Mouse (Mus musculus) urinary bladder, postnatal 10 days (tissue): Measurements from ENCODE around the gene Tbcb.
"Not testable (repeated sequence)": the region's sequence is repeated elsewhere in the genome, so short reads cannot be mapped to it uniquely, and the experiment has no call there.

Source experiments
- DNase-seq: peaks from one replicate; pipeline ENCODE4 v3.0.0; 2022; ENCODE audit warnings: low spot score

Gene Tbcb

DNA sequence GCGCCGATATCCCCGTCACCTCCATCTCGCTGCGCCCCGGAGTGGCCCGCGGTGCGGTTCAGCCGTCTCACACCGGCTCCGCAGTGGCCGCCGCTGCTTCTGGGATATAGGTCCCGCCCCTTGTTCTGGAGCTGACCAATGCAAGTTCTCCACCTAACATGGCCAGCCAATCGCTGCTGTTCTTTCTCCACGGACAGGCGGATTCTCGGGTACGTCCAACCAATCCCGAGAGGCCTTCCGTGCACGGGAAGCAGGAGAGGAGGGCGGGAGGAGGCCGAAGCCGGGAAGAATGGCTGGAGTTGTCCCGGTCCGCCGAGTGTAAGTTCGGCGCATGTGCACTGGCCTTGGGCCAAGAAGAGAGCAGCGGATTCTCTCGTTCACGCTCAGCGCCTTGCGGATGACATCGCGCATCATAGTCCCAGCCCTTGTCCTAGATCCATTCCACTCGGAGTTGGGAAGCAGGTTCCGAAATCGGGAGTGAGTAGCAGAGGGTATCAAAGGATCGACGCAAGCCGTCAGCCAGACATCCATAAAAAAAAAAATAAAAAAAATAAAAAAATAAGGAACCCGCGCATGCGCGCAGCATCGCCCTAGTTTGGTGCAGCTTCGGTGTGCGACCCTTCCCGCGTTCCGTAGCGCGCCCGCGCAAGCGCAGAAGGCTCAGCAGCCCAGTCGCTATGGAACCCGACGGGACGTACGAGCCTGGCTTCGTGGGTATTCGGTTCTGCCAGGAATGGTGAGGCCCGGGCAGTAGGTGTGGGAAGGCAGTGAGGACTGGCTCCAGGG is at the start of gene Tbcb, which contains the start of gene Polr2i:
TSS of gene Tbcb (minus strand) at position 604 of the 786 bp plus-strand sequence.
TSS of gene Polr2i (plus strand) at position 280 of the 786 bp plus-strand sequence.
- DNase-seq, result peak; percentile 93

DNA sequence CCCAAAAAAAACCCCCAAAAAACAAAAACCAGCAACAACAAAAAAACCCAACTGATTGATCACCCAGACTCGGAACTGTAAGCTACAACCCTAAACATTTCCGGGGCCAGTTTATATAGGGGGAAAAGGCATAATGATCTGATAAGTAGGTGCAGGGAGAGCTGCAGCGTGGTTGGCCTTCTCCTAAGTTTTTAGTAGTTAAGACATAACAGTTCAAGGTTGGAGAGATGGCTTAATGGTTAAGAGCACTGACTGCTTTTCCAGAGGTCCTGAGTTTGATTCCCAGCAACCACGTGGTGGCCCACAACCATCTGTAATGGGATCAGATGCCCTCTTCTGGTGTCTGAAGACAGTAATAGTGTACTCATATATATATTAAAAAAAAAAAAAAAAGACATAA is 49.5 kb upstream of the Tbcb start:
- no peak for DNase-seq

DNA sequence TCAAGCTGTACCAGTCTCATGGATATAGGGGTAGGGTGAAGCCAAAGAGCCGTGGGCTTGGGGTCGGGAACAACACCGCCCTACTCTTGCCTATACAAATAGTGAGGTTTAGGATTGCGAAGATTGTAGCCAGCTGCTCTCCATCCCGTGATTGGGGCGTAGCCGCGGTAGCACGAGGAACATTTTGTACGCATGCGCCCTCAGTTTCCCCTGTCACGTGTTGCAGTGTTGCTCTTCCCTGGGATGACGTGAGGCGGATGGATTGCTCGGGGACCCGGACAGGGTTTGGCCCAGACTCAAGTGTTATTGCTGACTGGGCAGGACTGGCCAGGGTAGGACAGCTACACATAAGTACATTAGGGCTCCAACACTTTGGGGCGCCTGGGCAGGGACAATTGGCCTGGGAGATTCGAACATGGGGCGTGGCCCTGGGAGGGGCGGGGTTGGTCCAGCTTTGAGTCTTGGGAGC is 48.6 kb upstream of the Tbcb start:
- peak; percentile 62 for DNase-seq

DNA sequence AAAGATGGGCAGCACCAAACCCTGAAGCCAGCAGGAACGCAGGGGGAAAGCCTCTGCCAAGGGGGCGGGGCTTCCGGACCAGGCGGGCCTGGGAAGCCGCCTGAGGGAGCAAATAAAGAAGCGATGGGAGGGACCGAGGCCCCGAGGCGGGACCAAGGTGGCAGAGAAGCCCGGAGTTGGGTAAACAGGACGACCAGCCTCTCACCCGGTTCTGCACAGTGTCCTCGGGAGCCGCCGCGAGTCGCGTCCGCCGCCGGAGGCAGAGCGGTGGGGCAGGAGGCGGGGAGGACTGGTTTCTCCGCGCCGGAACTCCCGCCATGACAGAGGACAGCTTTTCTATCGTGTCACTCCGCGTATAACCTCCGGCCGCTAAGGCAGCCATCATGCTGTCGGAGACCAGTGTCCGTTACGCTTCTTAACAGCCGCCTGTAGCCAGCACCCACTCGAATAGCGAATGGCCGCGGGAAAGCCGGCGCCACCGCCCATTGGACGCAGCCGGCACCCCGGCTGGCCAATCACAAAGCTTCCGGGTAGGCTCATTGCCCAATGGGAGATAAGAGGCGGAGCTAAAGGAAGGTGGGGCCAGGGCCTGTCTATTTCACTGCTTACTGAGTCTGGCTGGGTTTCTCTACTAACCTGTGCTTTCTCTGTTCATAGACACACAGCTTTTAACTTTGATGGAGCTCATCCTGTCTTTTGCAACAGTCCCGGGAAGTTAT is 48.0 kb upstream of the Tbcb start, which contains the start of the genes Thap8 and Wdr62:
TSS of gene Thap8 (plus strand) at position 144 of the 719 bp plus-strand sequence.
TSS of gene Wdr62 (minus strand) at position 469 of the 719 bp plus-strand sequence.
- DNase-seq, result peak; percentile 69

DNA sequence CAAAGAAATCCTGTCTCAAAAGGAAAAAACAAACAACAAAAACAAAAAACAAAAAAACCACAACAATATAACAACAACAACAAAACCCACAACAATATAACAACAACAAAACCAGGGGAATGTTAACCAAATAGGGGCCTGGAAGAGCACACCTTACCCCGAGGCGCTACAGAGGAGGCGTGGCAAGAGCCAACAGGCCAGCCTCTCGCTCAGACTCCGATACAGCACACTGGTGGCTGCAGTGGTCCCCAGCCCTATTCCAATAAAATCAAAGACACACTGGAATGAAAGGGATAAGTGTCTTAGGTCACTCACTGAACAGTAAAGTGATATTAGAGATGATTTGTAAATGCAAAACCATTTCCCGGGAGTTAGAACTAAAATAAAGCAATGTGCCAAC is 47.5 kb upstream of the Tbcb start:
- DNase-seq, result no peak

DNA sequence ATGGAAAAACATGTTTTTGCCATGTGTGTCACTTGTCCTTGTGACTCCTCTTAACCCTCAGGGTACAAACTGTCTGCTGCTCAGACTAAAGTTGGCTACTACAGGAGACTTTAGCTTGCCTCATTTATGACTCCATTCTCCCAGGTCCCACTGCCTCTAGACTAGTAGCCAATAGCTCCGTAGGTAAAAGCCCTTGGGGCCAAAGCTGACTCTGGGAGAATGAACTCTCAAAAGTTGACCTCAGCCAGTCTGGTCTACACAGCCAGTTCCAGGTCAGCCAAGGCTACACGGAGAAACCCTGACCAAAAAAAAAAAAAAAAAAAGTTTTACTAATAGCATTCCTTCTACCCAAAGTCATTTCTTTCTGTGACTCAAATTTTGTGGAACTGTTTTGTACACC is 46.8 kb upstream of the Tbcb start:
- DNase-seq, result no peak

DNA sequence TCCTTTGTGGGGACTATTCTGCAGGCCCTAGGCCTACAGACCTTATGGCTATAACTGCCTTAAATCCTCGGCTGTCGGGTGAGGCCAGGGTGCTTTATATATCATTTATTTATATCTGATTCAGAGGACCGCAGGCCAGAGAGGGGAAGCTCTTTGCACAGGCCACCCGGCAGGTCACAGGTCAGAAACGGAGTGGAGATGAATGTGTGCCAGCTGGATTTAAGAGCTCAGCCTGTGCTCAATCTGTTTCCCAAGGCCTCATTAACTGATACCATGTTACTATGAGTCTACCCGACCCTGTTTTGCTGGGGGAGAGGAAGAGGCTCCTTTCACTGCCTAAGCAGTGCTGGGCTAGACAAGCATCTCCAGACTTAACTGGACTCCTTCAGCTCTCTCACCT is 42.3 kb upstream of the Tbcb start:
- DNase-seq, result no peak

DNA sequence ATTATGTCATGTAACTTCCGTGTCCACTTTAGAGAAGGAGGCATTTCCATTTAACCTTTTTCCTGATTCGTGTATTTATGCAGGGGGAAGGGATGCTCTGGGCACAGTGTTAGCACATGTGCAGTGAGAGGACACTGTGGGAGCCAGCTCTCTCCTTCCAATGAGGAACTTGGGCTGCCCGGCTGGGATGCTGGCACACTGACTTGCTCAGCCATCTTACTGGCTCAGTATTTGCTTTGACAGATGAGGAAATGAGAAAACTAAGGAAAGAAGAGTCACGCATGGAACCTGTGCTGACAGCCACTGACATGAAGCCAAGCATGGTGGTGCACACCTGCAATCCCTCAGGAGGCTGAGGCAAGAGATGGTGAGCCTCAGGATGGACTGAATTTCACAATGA is 37.6 kb upstream of the Tbcb start:
- DNase-seq, result no peak

DNA sequence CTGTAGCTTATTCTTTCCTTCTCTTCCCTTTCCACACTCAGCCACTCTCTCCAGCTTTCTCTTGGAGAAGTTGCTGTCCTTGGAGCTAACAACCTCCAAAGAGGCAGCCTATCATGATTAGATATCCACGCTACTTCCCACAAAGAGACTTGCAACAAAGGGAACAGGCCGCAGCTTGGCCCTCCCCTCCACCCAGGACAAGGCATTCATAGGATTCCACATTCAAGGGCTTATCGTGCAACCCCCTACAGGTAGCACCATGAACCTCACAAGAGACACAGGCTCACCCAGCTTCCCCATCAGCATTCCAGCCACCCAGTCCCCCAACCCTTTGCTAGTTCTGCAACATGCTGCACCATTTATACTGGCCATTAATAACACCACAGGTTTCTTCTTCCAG is 34.7 kb upstream of the Tbcb start:
- no peak for DNase-seq

DNA sequence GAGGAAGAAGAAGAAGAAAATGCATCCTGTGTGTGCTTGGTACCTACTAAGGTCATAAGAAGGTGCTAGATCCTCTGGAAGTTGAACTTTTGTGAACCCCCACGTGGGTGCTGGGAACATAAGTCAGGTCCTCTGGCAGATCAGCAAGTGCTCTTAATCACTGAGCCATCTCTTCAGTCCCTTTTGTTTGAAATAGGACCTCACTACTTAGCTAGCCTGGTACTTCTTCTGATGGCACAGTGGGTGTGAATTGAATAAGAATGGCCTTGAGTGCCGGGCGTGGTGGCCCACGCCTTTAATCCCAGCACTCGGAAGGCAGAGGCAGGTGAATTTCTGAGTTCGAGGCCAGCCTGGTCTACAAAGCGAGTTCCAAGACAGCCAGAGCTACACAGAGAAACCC is 33.9 kb upstream of the Tbcb start:
- no peak for DNase-seq

DNA sequence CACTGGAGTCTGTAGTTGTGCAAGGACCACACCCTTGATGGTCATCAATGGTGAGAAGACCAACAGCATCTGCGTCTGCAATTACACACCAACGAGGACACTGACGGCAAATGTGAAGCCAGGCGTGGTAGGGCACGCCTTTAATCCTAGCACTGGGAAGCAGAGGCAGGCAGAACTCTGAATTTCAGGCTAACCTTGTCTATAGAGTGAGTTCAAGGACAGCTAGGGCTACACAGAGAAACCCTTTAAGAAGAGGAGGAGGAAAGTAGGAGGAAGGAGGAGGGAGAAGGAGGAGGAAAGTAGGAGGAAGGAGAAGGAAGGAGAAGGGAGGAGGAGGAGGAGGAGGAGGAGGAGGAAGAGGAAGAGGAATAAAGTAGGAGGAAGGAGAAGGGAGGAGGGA is 33.5 kb upstream of the Tbcb start:
- DNase-seq, result no peak

DNA sequence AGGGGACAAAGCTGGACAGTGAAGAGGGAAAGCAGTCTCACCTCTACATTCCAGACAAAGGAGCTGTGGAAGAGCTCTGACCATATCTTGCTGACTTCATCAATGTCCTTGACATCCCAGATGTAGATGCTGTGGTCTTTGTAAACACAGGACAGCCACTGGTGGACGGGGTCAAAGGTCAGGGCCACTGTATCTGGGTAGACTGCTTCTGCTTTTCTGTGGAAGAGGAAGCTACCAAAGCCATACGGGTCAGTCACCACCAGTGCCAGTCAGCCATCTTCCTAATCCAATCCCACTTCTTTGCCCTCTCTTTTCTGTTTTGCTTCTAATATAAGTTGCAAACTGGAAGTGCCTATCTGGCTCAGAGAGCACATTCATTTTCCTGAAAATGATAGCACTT is 33.0 kb upstream of the Tbcb start:
- no peak for DNase-seq

DNA sequence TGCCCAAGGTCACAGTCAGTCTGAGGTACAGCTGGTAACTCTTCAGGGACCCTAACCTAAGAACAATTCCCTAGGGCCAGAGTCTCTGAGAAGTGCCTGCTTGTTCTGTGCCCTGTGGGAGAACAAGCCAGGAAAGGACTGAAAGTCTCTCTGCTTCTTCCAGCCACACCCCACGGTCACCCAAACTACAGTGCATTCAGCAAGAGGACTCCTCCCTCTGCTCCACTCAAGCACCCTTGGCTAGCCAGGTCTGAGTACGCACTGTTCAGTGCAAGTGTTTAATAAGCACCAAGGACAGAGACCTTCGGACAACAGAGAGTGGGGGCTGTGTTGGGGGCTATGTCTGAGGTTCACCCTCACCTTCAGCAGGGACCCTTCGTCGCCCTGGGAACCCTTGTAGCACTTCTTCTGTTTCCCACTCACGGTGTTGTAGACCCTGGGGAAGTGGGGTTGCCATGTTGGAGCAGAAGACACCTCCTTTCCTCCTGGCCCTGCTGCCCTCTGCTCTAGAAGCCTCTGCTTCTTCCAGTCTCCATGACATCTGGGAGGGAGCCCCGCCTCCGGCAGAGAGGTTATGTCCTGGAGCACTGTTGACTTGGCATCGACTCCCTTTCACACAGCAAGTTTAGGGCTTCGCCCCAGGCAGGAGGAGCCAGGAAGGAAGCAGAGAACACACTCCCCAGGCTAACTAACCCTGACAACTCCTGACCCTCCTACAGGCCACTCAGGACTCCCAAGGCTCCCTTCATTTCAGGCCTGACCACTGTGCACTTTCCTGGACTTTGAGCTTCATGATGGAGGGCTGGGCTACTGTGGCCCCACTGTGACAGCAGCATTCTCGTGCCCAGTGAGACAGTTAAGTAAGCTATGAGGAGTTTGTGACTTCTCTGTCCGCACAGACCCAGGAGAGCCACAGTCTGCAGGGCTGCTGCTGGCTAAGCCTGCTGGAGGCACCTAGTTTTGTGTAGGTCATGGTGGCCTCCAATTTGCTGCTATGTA is 20.2 kb upstream of the Tbcb start:
- no peak for DNase-seq

DNA sequence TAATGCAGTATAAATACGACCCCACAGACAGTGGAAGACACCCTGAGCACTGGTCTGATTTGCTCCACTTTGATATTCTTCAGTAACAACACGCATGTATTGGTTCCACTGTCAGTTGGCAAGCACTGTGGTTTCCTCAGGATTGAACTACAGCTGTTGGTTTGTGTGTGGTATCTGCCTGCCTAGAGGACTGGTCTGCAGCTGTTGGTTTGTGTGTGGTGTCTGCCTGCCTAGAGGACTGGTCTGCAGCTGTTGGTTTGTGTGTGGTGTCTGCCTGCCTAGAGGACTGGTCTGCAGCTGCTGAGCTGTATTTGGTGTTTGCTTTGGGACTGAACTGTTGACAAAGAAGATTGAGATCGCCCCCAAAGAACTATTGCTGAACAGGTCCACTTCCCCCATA is 5.3 kb upstream of the Tbcb start:
- DNase-seq, result not testable (repeated sequence)

DNA sequence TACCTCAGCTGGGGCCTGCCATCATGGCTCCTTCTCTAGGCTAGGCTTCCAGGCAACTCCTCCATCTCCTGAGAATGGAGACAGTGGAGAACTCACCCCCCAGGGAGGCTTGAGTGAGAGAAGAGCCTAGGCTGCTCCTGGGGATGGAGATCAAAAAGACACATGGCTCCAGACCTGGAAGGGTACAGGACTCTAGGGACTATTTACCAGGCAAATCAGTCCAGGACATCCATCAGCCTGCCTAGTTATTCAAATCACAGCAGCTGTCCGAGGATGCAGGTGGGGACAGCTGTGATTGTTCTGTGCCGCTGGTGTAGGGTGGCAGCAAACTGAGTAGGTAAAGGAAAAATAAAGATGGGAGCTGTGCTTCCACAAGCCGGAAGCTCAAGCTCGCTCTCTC is 3.6 kb upstream of the Tbcb start, which contains the start of gene Ovol3:
TSS of gene Ovol3 (minus strand) at position 101 of the 400 bp plus-strand sequence.
- DNase-seq, result no peak

DNA sequence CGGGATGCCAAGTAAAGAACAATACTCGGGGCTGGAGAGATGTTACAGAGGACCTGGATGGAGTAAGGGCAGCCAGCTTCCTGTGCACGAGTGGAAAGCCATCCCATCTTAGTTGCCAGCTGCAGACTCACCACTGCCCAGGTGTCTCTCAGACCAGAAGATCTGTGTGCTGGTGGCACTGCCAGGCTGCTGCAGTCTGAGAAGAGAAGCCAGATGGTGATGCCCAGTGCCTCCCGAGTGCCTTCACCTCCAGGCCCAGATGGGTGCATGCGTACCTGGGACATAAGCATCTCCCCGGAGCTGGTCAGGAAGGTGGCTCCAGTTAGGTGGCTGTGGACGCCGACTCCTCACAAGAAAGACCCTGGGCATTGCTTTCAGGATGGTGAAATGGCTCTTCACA is 3.0 kb upstream of the Tbcb start:
- no peak for DNase-seq

DNA sequence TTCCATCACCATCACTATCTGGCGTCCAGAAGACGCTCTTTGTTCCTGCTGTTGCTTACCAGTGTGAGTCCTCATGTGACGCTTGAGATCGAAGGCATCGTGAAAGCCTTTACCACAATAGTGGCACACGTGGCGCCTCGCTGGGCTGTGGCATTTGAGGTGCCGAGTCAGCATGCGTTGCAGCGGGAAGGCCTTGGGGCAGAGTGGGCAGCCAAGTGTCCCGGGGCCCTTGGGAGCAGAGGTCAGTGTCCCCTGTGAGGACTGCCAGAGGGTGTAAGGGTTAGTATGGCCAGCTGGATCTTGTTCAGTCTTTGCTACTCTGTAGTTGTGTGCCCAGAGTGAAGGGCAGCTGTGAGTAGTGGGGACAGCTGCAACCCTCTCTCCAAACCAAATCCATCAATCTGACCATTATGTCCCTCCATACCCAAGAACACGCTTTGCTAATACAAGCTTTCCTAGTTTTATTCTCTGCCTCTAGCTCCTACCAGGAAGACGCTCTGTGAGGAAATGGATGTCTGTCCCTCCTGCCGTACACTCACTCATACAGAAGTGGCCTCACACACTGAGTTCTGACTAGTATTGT is 2.3 kb upstream of the Tbcb start:
- no peak for DNase-seq

DNA sequence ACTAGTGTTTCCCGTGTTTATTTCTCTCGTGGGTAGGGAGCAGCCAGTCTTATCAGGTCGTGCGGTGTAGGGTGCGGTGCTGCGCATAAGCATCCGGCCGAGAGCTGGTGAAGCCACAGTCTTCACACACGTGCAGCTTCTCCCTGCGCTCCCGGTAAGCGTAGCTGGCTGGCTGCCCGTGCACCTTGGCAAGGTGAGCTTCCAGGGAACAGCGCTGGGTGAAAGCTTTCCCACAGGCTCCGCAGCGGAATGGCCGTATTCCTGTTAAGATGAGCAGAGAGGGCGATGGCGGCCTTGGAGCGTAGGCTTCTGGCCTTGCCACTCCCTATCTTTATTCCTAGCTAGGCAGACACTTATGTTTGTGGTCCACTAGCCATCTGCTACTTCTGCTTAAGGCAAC is 1.3 kb upstream of the Tbcb start:
- DNase-seq, result no peak

DNA sequence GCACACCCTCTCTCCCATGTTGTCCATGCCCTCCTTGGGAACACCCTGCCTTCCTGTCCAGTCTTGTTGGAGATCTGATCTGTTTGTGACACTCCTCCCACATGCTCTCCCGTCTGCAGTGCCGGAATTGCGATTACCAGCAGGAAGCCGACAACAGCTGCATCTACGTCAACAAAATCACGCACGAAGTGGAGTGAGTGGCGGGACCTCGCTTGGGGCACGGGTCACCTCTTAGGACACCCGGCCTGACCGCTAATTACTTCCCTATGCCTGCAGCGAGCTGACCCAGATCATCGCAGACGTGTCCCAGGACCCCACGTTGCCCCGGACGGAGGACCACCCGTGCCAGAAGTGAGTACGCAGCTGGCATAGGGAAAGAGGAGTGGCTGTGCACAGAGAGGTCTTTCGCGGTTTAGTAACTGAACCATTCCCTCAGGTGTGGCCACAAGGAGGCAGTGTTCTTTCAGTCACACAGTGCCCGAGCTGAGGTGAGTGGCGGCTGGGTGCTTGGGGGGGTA is 618 bp upstream of the Tbcb start:
- DNase-seq, result no peak

DNA sequence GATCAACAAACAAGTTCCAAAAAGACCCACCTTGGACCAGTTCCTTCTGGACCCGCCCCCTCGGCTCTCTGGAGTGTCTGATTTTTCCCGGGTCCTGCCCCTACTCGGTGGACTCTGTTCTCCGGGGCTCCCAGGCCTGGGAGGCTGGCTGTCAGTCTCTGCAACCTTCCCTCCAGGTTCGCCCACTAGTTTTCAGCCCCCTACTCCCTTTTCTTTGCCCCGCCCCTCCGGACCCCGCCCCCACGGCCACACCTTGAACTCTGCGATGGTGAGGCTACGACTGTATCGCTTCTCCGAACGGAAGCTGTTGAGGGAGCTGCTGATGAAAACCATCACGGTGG is 774 bp downstream of the Tbcb start:
- no peak for DNase-seq

DNA sequence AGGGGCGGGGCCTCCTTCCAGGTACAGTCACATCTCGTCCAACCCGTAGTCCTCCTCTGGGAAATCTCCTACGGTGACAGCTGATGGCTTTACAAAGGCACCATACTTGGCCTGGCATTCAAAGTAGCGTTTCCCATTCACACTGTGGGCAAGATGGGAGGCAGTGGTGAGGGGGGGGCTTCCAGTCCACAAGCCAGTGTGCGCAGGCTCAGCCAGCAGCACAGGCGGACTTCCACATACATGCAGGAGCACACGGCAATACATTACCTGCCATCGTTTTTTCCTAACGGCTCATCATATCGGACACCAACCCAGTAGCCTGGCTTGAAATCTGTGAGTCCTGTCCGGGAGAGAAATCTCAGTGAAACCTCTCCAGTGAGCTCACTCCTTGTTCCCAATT is 7.9 kb downstream of the Tbcb start:
- DNase-seq, result no peak
